Mouse (Mus musculus) heart, postnatal 14 days (tissue): ENCODE data around the gene Jhy. TPM values are rescaled to one million over a fixed set of nuclear protein-coding genes. Genes with fewer than 3 reads are reported as not detected.

Experiments
- DNase-seq, 2 experiments: peaks; one replicate each; pipeline ENCODE4 v3.0.0; 2021 to 2022
- intact Hi-C: fragments of 180-260 bp; cut with DNase I; formaldehyde crosslinking; loops from one replicate; pipeline ENCODE4 v1.15.1; 2025
- long read RNA-seq, 2 experiments: library from polyadenylated mRNA; stranded (forward); transcript quantifications; one replicate each; pipeline ENCODE4 v2.0.0; 2021
- total RNA-seq, 2 experiments: library from RNA; stranded (reverse); gene quantifications; 2 replicates each; pipeline ENCODE4 v1.2.3; 2021

The Jhy gene
- not detected for total RNA-seq
- long read RNA-seq, experiment 1 = 0 reads
- long read RNA-seq, experiment 2 = 0 reads

GRCm38 (mm10) chr9:40963586-40964417 lies at the start of gene Jhy:
Gene Jhy, minus strand, starts transcription at chr9:40964118.
- intact Hi-C loops = no loop called here
- DNase-seq = no peak

GRCm38 (mm10) chr9:41012456-41012855 lies 48.5 kb upstream of the Jhy start:
- DNase-seq = no peak
- intact Hi-C loops = no loop called here

GRCm38 (mm10) chr9:41011512-41012436 lies 47.9 kb upstream of the Jhy start:
- no peak for DNase-seq
- intact Hi-C loops = no loop called here

DNA sequence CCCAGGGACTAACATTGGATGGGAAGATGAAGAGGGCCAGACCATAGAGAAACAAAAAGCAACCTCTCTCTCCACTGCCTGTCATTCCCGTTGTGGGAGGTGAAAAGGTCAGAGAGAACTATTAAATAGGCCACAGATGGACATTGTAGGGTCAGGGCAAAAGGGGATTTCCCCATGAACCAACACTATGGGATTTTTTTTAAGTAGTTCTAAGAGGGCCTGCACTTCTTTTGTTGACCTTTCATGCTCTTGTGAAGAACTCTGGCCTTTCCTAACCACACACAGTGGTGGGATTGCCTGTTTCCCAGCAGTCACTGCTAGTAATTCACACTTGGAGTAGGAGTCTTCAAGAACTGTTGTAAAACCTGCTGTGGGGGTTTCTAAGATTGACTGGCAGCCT lies 43.9 kb upstream of the Jhy start:
- intact Hi-C loops = no loop called here
- DNase-seq = no peak

DNA sequence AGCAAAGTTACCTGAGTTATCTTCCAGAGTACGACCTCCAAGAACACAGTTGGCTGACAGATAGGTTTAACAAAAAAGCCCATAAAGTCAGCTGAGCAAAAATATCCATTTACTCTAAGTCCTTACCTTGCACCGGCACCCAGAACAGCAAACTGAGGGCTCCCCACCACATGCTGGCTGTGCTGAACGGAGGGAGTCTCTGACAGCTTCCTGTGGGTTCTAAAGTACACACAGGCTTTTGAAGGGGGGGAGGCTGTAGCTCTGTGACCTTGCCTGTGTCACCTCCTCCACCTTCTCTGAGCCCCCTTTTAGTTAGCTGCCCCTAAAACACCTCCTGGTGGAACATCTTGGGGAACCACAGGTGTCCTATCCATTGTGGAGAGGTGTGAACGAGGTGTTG lies 40.5 kb upstream of the Jhy start, which contains the start of gene Crtam:
Gene Crtam (minus strand): TSS at position 214 of the 400 bp plus-strand sequence.
- DNase-seq = no peak
- intact Hi-C loops = no loop called here

GRCm38 (mm10) chr9:40997116-40997779 lies 33.3 kb upstream of the Jhy start:
- intact Hi-C loops = no loop called here
- DNase-seq = no peak

GRCm38 (mm10) chr9:40994075-40994474 lies 30.2 kb upstream of the Jhy start:
- intact Hi-C loops = loop anchor here (5.0 kb wide), 1 partner anchor 33 kb away; no protein-coding TSS in a partner anchor

DNA sequence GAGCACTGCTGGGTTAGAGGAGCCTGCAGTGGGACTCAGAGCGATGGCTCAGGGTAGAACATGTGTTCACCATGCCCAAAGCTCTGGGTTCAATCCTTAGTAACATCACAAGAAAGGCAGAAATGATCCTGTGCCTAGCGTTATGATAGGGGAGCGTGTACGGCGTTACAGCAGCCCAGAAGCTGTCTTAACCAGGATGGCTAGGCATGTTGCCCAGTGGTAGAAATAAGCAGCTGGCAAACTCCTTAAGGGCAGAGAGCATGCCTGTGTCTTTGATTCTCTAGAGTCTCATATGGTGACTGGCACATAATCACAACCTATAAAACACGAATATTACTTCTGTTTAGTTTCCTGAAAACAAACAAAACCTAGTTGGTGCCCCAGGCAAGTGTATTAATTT lies 27.6 kb upstream of the Jhy start:
- intact Hi-C loops = loop anchor here (5.0 kb wide), 1 partner anchor 36 kb away; no protein-coding TSS in a partner anchor
- no peak for DNase-seq

More at GRCm38 (mm10) chr9:40994075-40994474, 30.2 kb upstream of the Jhy start:
- DNase-seq = no peak

- peak; percentile 34 to 73 for DNase-seq
- intact Hi-C loops = loop anchor here (1.0 to 5.0 kb wide), 2 partner anchors 37 to 201 kb away; no protein-coding TSS in a partner anchor
Measured at GRCm38 (mm10) chr9:40989940-40990588, 26.1 kb upstream of the Jhy start.

GRCm38 (mm10) chr9:40984313-40984712 lies 20.4 kb upstream of the Jhy start:
- DNase-seq = no peak
- intact Hi-C loops = no loop called here

DNA sequence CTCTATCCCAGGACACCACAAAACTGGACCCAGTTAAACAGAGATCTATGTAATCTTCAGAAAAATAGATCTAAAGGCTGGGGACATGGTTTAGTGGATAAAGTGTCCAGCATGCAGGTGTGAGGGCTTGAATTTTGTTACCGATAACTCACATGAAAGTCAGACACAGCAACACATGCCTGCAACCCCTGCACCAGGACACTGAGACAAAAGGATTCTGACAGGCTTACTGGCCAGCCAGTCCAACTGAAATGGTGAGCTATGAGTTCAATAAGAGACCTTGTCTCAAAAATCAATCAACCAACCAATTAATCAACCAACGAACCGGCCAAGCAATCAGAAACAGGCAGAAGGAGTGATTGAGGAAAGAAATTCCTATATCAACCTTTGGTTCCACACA lies 19.8 kb upstream of the Jhy start:
- intact Hi-C loops = loop anchor here (2.0 kb wide), 1 partner anchor 149 kb away; no protein-coding TSS in a partner anchor
- no peak for DNase-seq

GRCm38 (mm10) chr9:40982480-40982879 lies 18.6 kb upstream of the Jhy start:
- DNase-seq = peak; percentile 17 to 26
- intact Hi-C loops = loop anchor here (2.0 kb wide), 1 partner anchor 148 kb away; no protein-coding TSS in a partner anchor

- no peak for DNase-seq
- intact Hi-C loops = no loop called here
Measured at GRCm38 (mm10) chr9:40974042-40974801, 10.3 kb upstream of the Jhy start.

DNA sequence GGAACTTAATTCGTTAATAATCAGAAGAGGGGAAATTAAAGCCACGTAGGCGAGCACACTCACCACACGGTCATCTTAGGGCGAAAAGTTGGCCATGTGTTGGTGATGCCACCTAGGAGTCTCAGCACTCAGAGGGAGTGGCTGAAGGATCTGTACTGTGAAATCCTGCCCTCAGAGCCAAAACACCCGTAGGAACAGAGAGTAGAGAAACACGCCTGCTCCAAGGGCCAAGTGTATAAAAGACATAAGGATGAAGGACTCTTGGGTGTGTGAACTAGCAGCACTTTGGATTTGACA lies 448 bp upstream of the Jhy start:
- intact Hi-C loops = no loop called here
- DNase-seq = no peak

GRCm38 (mm10) chr9:40961401-40961800 lies 2.5 kb downstream of the Jhy start:
- intact Hi-C loops = no loop called here

DNA sequence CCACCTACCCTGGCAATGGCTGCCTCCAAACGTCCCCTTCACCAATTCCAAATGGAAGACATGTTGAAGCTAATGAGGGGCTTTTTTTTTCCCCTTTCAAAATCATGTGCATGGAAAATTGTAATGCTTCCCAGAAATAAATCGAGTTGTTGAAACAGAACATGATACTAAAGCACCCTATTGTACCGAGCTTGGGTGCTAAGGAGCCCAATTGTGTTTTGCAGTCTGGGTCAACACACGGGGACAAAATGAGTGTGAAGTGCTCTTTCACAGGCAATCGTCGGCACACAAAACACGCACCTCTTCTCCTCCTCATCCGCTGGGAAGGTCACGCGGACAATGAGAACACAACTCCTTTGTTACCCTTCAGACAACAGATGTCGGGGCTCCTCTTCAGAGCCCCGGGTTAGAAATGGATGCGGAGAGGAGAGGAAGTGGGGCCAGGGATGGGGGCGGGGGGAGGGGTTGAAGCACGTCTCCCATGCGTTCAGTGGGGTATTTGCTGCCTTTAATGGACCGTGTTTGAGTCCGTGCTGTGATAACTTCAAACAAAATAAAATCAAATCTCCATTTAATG lies 14.8 kb downstream of the Jhy start:
- intact Hi-C loops = no loop called here
- DNase-seq = no peak

More at GRCm38 (mm10) chr9:40961401-40961800, 2.5 kb downstream of the Jhy start:
- DNase-seq = no peak

- intact Hi-C loops = no loop called here
- no peak for DNase-seq
Measured at GRCm38 (mm10) chr9:40948473-40948872, 15.4 kb downstream of the Jhy start.

DNA sequence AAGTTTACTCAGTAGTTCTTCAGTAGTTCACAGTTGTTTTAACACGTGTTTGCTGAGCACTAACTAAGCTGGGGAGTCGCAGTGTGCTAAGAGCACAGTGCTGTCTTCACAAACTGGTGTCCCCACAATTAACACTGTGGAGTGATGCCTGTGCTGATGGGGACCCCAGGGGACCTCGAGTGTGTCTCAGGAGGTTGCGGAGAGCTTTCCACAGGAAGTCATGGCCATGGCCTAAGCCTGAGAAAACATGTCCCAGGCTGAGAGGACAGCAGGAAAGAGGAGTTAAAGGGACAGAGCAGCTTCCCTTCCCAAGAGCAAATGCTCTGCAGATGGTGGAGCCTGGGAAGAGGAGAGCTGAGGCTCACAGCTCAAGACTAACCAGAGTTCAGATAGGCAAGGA lies 16.8 kb downstream of the Jhy start:
- intact Hi-C loops = no loop called here
- peak; percentile 15 to 25 for DNase-seq

DNA sequence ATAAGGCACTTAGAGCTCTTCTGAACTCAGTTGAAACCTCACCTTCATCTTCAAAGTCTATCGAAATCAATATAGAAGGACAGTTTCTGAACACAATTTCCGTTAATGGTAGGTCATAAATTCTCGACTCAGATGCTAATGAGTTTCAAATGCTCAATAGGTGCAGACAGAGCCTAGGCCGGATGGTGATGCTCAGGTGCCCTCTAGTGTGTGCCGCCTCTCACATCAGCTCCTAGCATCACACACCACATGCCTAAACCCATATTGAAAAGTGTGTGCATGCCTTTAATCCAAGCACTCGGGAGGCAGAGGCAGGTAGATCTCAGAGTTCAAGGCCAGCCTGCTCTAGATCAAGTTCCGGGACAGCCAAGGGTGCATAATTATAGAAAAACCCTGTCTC lies 26.5 kb downstream of the Jhy start:
- peak in 1 of 2 experiments; percentile 11 for DNase-seq
- intact Hi-C loops = loop anchor here (5.0 kb wide), 2 partner anchors 105 to 180 kb away; no protein-coding TSS in a partner anchor
